Mouse (Mus musculus) myocyte (in vitro differentiated cells): ENCODE measurements at regions not wholly inside any gene's neighbourhood (a gene's known extent, or its start where the extent isn't known, plus 50 kb on each side); places are given as distances from the start of the nearest gene placed in this dataset.

Experiments used
- H3K27me3 ChIP-seq: one replicate; pipeline ENCODE4 v1.6.1; 2011; ENCODE audit not compliant: control insufficient read depth, insufficient read depth, insufficient read length
- H3K36me3 ChIP-seq: one replicate; pipeline ENCODE4 v1.6.1; 2011; ENCODE audit not compliant: control insufficient read depth, insufficient read depth
- H3K4me2 ChIP-seq: one replicate; pipeline ENCODE4 v1.6.1; 2011; ENCODE audit warnings: low read depth, control low read depth
- H3K4me3 ChIP-seq: one replicate; pipeline ENCODE4 v1.5.1; 2011; ENCODE audit warnings: mild to moderate bottlenecking, control low read depth, moderate library complexity
- H3K79me2 ChIP-seq: one replicate; pipeline ENCODE4 v1.6.1; 2011; ENCODE audit not compliant: control insufficient read depth, insufficient read depth
- H3ac ChIP-seq: one replicate; pipeline ENCODE4 v1.6.1; 2011; ENCODE audit not compliant: control insufficient read depth, insufficient read length
- CEBPB ChIP-seq: IDR thresholded peaks from 2 replicates; pipeline ENCODE4 v1.6.1; 2011; ENCODE audit warnings: mild to moderate bottlenecking, moderate library complexity; ENCODE audit not compliant: poor library complexity, insufficient read depth, severe bottlenecking
- E2F4 ChIP-seq: IDR thresholded peaks from one replicate; pipeline ENCODE4 v1.6.1; 2011; ENCODE audit warnings: mild to moderate bottlenecking, control low read depth, moderate library complexity; ENCODE audit not compliant: insufficient read depth
- MAX ChIP-seq: IDR thresholded peaks from one replicate; pipeline ENCODE4 v1.6.1; 2011; ENCODE audit warnings: low read depth, mild to moderate bottlenecking, control low read depth
- MYOD1 ChIP-seq, 3 experiments: IDR thresholded peaks; one replicate each; pipeline ENCODE4 v1.6.1; 2011; ENCODE audit warnings: control low read depth in 2 of 3, low read depth in 2 of 3, mild to moderate bottlenecking in 2 of 3, moderate library complexity in 1 of 3; ENCODE audit not compliant: insufficient read length in 2 of 3, control insufficient read depth in 1 of 3
- MYOG ChIP-seq, 3 experiments: IDR thresholded peaks; one replicate each; pipeline ENCODE4 v1.6.1; 2011; ENCODE audit warnings: control low read depth in 2 of 3, low read depth in 2 of 3, mild to moderate bottlenecking in 2 of 3; ENCODE audit not compliant: insufficient read length in 2 of 3, control insufficient read depth in 1 of 3, insufficient read depth in 1 of 3
- POLR2A ChIP-seq: IDR thresholded peaks from one replicate; pipeline ENCODE4 v1.6.1; 2011; ENCODE audit warnings: low read depth, mild to moderate bottlenecking, control low read depth, moderate library complexity; ENCODE audit not compliant: insufficient read length
- POLR2AphosphoS2 ChIP-seq: IDR thresholded peaks from one replicate; pipeline ENCODE4 v1.6.1; 2011; ENCODE audit warnings: low read depth, control low read depth; ENCODE audit not compliant: insufficient read length
- REST ChIP-seq: IDR thresholded peaks from one replicate; pipeline ENCODE4 v1.6.1; 2011; ENCODE audit warnings: mild to moderate bottlenecking, control low read depth, moderate library complexity; ENCODE audit not compliant: insufficient read depth, insufficient read length
- SRF ChIP-seq: IDR thresholded peaks from one replicate; pipeline ENCODE4 v1.6.1; 2011; ENCODE audit warnings: low read depth; ENCODE audit not compliant: control insufficient read depth, insufficient read length
- TCF12 ChIP-seq: IDR thresholded peaks from one replicate; pipeline ENCODE4 v1.6.1; 2011; ENCODE audit warnings: mild to moderate bottlenecking, control low read depth; ENCODE audit not compliant: poor library complexity, insufficient read depth, severe bottlenecking
- TCF3 ChIP-seq: IDR thresholded peaks from one replicate; pipeline ENCODE4 v1.6.1; 2011; ENCODE audit warnings: low read depth, control low read depth; ENCODE audit not compliant: insufficient read length
- USF1 ChIP-seq: IDR thresholded peaks from one replicate; pipeline ENCODE4 v1.6.1; 2011; ENCODE audit warnings: low read depth, mild to moderate bottlenecking, control low read depth, moderate library complexity

DNA sequence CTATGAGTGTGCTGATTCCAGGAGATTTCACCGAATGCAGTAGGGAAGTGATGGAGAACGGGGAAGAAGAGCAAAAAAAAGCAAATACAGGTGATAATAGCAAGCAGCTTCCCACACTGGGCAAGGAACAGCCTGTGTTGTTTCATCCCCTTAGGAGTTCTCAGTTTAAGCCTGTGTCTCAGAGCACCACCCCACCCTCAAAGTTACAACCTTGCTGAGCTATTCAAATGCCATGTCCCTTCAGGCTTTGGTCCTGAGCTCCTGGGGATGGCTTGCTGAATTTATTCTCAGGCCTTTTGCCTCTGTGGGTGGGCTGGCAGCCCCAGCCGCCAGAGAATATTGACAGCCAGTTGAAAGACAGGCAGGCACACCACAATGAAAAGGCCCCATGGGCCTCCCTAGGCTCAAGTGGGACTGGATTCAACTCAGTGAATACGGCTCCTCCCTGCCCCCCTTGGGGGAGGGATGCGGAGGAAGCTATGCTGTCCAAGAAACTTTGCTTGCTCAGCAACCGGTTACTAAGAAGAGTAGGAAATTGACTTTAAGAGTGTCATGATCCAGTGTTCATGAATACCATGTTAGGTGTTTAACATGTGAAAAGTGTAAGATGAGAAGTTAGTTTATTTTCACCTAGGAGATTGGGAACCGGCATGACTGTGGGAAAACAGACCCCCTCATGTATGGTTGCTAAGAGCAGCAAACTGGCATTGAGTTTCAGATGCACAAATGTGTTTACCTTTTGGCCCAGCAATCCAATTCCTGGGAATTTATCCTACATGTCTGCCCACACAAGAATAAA, 142.5 kb upstream of the Egfl6 start:
- H3K4me2 ChIP-seq: no peak overlapping the region
- H3K27me3 ChIP-seq: no peaks in the 10 kb centered on the region
- no peaks in the 10 kb centered on the region for H3K79me2 ChIP-seq
- no peak overlapping the region for H3ac ChIP-seq
- H3K4me3 ChIP-seq: no peak overlapping the region
- H3K36me3 ChIP-seq: no peaks in the 10 kb centered on the region
- TF ChIP-seq E2F4 (no peak), TCF12 (no peak), MYOG (IDR thresholded peaks at IDR 0.05; ENCODE audit: control insufficient read depth in 1 of 3, insufficient read depth in 1 of 3, insufficient read length in 2 of 3, low read depth in 2 of 3) (no peak), REST (no peak), MYOD1 (IDR thresholded peaks at IDR 0.05; ENCODE audit: control insufficient read depth in 1 of 3, insufficient read length in 2 of 3, low read depth in 2 of 3) (no peak), USF1 (no peak), POLR2A (no peak), TCF3 (no peak), SRF (no peak), MAX (no peak)

DNA sequence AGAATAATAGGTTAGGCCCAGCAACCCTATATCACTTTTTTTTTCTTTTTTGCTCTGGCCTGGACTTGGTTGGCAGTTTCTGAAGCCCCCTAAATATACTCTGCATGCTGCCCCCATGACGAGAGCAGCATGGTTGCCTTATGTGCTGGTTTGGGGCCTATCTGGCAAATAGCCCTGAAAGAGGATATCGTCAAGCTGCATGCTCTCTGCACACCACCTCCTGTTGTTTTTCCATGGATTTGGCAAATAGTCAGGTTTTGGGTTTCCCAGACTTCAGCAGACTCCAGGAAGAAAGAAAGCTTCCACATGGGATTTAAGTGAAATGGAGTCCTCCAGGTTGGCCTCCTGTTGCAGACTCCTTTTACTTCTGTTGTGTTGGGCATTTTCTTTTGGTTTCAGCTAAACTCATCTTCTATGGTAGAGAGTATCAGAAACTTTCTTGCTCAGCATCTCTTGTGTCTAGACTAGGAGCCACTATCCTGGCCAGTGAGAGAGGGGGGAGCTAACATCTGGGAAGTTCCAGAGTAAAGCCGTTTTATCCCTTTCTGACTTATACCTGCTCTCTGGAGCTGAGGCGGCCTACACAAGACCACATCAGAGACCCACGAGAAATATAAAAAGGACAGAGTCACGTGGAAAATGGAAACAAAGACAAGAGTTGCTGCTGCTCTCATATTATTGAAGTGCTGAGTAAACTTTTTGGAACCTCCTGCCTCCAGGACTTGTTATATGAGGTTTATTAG, 140.4 kb upstream of the Egfl6 start:
- Histone ChIP-seq H3K27me3 (no peaks in the 10 kb centered on the region), H3ac (no peak overlapping the region)

DNA sequence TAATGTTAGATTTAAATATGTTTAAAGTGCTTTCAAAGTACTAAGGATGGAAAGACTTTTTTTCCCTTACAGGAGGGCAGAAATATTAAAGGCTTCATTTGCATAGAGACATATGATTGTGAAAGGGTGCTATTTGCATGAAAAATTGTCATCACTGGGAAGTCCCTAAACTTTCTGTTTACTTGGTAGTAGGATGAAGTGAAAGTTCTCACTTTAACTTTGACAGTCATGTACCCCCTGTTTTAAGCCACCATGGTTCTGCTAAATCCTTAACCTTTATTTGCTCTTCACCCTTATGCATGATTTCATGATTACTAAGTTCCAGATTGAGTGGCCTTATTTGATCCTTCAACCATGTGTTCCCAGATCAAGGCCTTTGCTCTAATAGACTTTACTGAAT, 132.6 kb upstream of the Egfl6 start:
- Histone ChIP-seq H3K4me2 (no peak overlapping the region), H3K79me2 (no peaks in the 10 kb centered on the region), H3K4me3 (no peak overlapping the region), H3K36me3 (no peaks in the 10 kb centered on the region), H3ac (no peak overlapping the region), H3K27me3 (no peaks in the 10 kb centered on the region)
- TF ChIP-seq POLR2AphosphoS2 (no peak), TCF12 (no peak), MYOG (IDR thresholded peaks at IDR 0.05; ENCODE audit: control insufficient read depth in 1 of 3, insufficient read depth in 1 of 3, insufficient read length in 2 of 3, low read depth in 2 of 3) (no peak), POLR2A (no peak)

More for the DNA sequence above, 140.4 kb upstream of the Egfl6 start:
- TF ChIP-seq MYOD1 (IDR thresholded peaks at IDR 0.05; ENCODE audit: control insufficient read depth in 1 of 3, insufficient read length in 2 of 3, low read depth in 2 of 3) (no peak), USF1 (no peak), SRF (no peak), E2F4 (no peak), POLR2AphosphoS2 (no peak), MYOG (IDR thresholded peaks at IDR 0.05; ENCODE audit: control insufficient read depth in 1 of 3, insufficient read depth in 1 of 3, insufficient read length in 2 of 3, low read depth in 2 of 3) (no peak)
- H3K79me2 ChIP-seq: no peaks in the 10 kb centered on the region
- no peak overlapping the region for H3K4me2 ChIP-seq
- no peaks in the 10 kb centered on the region for H3K36me3 ChIP-seq
- H3K4me3 ChIP-seq: no peak overlapping the region

DNA sequence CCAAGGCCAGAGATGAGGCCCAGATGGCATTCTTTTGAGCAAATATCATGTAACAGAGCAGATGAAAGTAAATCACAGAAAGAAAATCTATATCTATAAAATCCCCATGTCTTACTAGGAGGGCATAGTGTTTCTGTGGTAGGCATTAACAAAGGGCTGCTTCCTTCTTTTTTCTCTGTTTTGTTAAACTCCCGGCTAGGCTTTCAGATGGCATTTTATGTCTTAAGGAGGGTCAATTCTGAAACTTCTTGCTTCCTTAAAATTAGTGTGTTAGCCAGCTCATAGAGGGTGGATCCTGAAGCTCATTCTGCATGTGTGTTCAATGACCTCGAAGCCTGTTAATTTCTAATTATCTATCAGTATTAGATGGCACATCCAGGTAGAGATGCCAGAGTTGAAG, 123.8 kb upstream of the Egfl6 start:
- TF ChIP-seq TCF12 (no peak), SRF (no peak), MAX (no peak), USF1 (no peak), MYOD1 (IDR thresholded peaks at IDR 0.05; ENCODE audit: control insufficient read depth in 1 of 3, insufficient read length in 2 of 3, low read depth in 2 of 3) (no peak), REST (no peak), CEBPB (no peak), TCF3 (no peak), POLR2AphosphoS2 (no peak), E2F4 (no peak), MYOG (IDR thresholded peaks at IDR 0.05; ENCODE audit: control insufficient read depth in 1 of 3, insufficient read depth in 1 of 3, insufficient read length in 2 of 3, low read depth in 2 of 3) (no peak), POLR2A (no peak)
- H3ac ChIP-seq: no peak overlapping the region
- H3K27me3 ChIP-seq: no peaks in the 10 kb centered on the region
- H3K79me2 ChIP-seq: no peaks in the 10 kb centered on the region
- H3K4me2 ChIP-seq: no peak overlapping the region
- no peak overlapping the region for H3K4me3 ChIP-seq
- H3K36me3 ChIP-seq: no peaks in the 10 kb centered on the region

DNA sequence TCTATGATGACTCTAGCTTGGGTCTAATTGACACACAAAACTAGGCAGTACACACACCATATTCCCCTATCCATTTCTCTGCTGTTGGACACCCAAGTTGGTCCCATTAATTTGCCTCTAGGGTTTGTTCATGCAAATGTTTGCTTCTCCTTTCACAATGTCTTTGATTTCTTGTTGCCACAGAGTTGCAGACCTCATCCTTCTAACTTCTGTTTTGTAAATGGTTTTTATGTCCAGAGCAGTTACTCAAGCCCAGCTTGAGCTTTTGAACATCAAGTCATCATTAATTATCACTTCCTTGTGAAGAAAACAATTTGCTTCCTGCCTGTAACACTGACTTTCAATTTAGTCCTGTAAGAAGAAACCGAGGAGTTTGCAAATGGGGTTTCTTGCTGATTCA, 122.6 kb upstream of the Egfl6 start:
- H3K36me3 ChIP-seq: no peaks in the 10 kb centered on the region
- H3K4me2 ChIP-seq: no peak overlapping the region

More for the DNA sequence above, 122.6 kb upstream of the Egfl6 start:
- H3K4me3 ChIP-seq: no peak overlapping the region
- no peaks in the 10 kb centered on the region for H3K79me2 ChIP-seq
- no peaks in the 10 kb centered on the region for H3K27me3 ChIP-seq
- H3ac ChIP-seq: no peak overlapping the region
- no peak for TF ChIP-seq CEBPB
